Mouse (Mus musculus) common myeloid progenitor, adult 5-6 weeks (primary cell): Measurements from ENCODE around the gene Zfp276. TPM values are rescaled to one million over a fixed set of nuclear protein-coding genes. Genes with fewer than 3 reads are reported as not detected.
A peak's percentile ranks its signal among the peaks of the same experiment; 100 is the strongest.
"Not testable (repeated sequence)": the region's sequence is repeated elsewhere in the genome, so short reads cannot be mapped to it uniquely, and the experiment has no call there.

Experiments
- ATAC-seq: replicated peaks from 2 replicates; pipeline ENCODE4 v1.8.0; 2016; ENCODE audit warnings: low read depth, mild to moderate bottlenecking, moderate TSS enrichment, inconsistent platforms; ENCODE audit not compliant: poor library complexity, severe bottlenecking
- total RNA-seq: library from RNA; stranded (forward); fragments of 200-1000, 187-1606 nt; gene quantifications from 2 replicates; pipeline ENCODE4 v1.2.3, GENCODE M21; 2017

Zfp276 gene
- total RNA-seq, 1 experiment from 2014 or later: 8.2 TPM

- ATAC-seq: no peak
Observed at GRCm38 (mm10) chr8:123243053-123243452, 10.9 kb upstream of the Zfp276 start.

GRCm38 (mm10) chr8:123244382-123244781, 9.6 kb upstream of the Zfp276 start:
- ATAC-seq: no peak

- no peak for ATAC-seq
Observed at GRCm38 (mm10) chr8:123245543-123245942, 8.5 kb upstream of the Zfp276 start.

GRCm38 (mm10) chr8:123247748-123248147, 6.2 kb upstream of the Zfp276 start:
- ATAC-seq: no peak

GRCm38 (mm10) chr8:123248596-123248995, 5.4 kb upstream of the Zfp276 start:
- peak; percentile 49 for ATAC-seq

- no peak for ATAC-seq
Observed at GRCm38 (mm10) chr8:123250940-123251339, 3.1 kb upstream of the Zfp276 start.

GRCm38 (mm10) chr8:123252925-123253324, 1.1 kb upstream of the Zfp276 start:
- ATAC-seq: no peak

GRCm38 (mm10) chr8:123253451-123254098, 420 bp upstream of the Zfp276 start:
- no peak for ATAC-seq

GRCm38 (mm10) chr8:123255170-123255569, 1.2 kb downstream of the Zfp276 start:
- no peak for ATAC-seq

- ATAC-seq: no peak
Observed at GRCm38 (mm10) chr8:123257114-123257513, 3.1 kb downstream of the Zfp276 start.

- ATAC-seq: not testable (repeated sequence)
Observed at GRCm38 (mm10) chr8:123257593-123257992, 3.6 kb downstream of the Zfp276 start.

GRCm38 (mm10) chr8:123267926-123268656, 14.1 kb downstream of the Zfp276 start:
- no peak for ATAC-seq

- ATAC-seq: no peak
Observed at GRCm38 (mm10) chr8:123271147-123271546, 17.2 kb downstream of the Zfp276 start.

- ATAC-seq: no peak
Observed at GRCm38 (mm10) chr8:123271901-123272300, 17.9 kb downstream of the Zfp276 start.

GRCm38 (mm10) chr8:123274447-123274846, 20.5 kb downstream of the Zfp276 start:
- no peak for ATAC-seq

GRCm38 (mm10) chr8:123275096-123275495, 21.1 kb downstream of the Zfp276 start:
- ATAC-seq: no peak

GRCm38 (mm10) chr8:123278445-123278844, 24.4 kb downstream of the Zfp276 start:
- no peak for ATAC-seq

GRCm38 (mm10) chr8:123279828-123280227, 25.8 kb downstream of the Zfp276 start:
- ATAC-seq: 0 out of 2 replicates have a peak, but pooled peaks have one; percentile 15

- peak; percentile 65 for ATAC-seq
Observed at GRCm38 (mm10) chr8:123280302-123281094, 26.5 kb downstream of the Zfp276 start.

- ATAC-seq: not testable (repeated sequence)
Observed at GRCm38 (mm10) chr8:123282994-123283393, 29.0 kb downstream of the Zfp276 start.

GRCm38 (mm10) chr8:123283991-123284390, 30.0 kb downstream of the Zfp276 start:
- ATAC-seq: no peak
